Mouse (Mus musculus) liver, embryonic 14.5 days (tissue): ENCODE results near the gene Ethe1.

Experiments
- CTCF ChIP-seq: IDR thresholded peaks from 2 replicates; pipeline ENCODE4 v1.5.1; 2016; ENCODE audit warnings: antibody characterized with exemption, low read depth, control low read depth
- EP300 ChIP-seq: IDR thresholded peaks from 2 replicates; pipeline ENCODE4 v1.6.1; 2016; ENCODE audit warnings: antibody characterized with exemption, low read depth

- no peak for TF ChIP-seq CTCF
- no peak for TF ChIP-seq EP300
These were observed 25.1 kb downstream of the Ethe1 start for GRCm38 (mm10) chr7:24612308-24612910.
